Mouse (Mus musculus): ENCODE measurements around the gene Creb3l4. TPM values are rescaled to one million over a fixed set of nuclear protein-coding genes. Genes with fewer than 3 reads are reported as not detected.

Creb3l4 gene
- polyA plus RNA-seq, 1 experiment = 0.56 TPM

GRCm38 (mm10) chr3:90265932-90266741 lies 22.8 kb upstream of the Creb3l4 start:
- WGBS = 2% methylated on average over 16 of the region's 16 CpGs
- peaks cover 23% of the 10 kb centered on the region; the same call in 1 of the 2 replicates for H3K4me1 ChIP-seq (ENCODE audit: control insufficient read depth, insufficient read depth, insufficient read length)
- H3K27ac ChIP-seq (ENCODE audit: insufficient read depth, low read length) = peak overlapping the region; percentile 99
- peak overlapping the region; percentile 70 for H3K4me3 ChIP-seq (ENCODE audit: extremely low read depth, insufficient read depth, insufficient read length)
- no peak for TF ChIP-seq CTCF (IDR thresholded peaks at IDR 0.05; ENCODE audit: extremely low read depth, insufficient read depth, insufficient read length, insufficient replicate concordance)
- peak; percentile 82 for TF ChIP-seq POLR2A (IDR thresholded peaks at IDR 0.05; ENCODE audit: low read depth, low read length)
- no peaks in the 10 kb centered on the region for H3K27me3 ChIP-seq (ENCODE audit: control insufficient read depth, insufficient read depth, low read length)
- H3K36me3 ChIP-seq (ENCODE audit: control insufficient read depth, insufficient read depth, low read length) = peaks cover 47% of the 10 kb centered on the region
- peak; percentile 64 to 66 for DNase-seq (ENCODE audit: low read depth in 1 of 2, low spot score in 2 of 2)

- H3K4me1 ChIP-seq (ENCODE audit: control insufficient read depth, insufficient read depth, insufficient read length) = peaks cover 23% of the 10 kb centered on the region; the same call in 1 of the 2 replicates
- peaks cover 47% of the 10 kb centered on the region for H3K36me3 ChIP-seq (ENCODE audit: control insufficient read depth, insufficient read depth, low read length)
- TF ChIP-seq POLR2A (IDR thresholded peaks at IDR 0.05; ENCODE audit: low read depth, low read length) = peak; percentile 8
- peak; percentile 82 for TF ChIP-seq CTCF (IDR thresholded peaks at IDR 0.05; ENCODE audit: extremely low read depth, insufficient read depth, insufficient read length, insufficient replicate concordance)
- under 1% methylated on average over 78 of the region's 87 CpGs for WGBS
- no peaks in the 10 kb centered on the region for H3K27me3 ChIP-seq (ENCODE audit: control insufficient read depth, insufficient read depth, low read length)
- peak; percentile 94 for DNase-seq (ENCODE audit: low read depth in 1 of 2, low spot score in 2 of 2)
- H3K4me3 ChIP-seq (ENCODE audit: extremely low read depth, insufficient read depth, insufficient read length) = peak within 1 kb of the TSS; percentile 70
- H3K27ac ChIP-seq (ENCODE audit: insufficient read depth, low read length) = peak within 1 kb of the TSS; percentile 99
Measured at GRCm38 (mm10) chr3:90265034-90265931, 22.0 kb upstream of the Creb3l4 start, which contains the start of gene Dennd4b. Dennd4b (plus strand) TSS chr3:90265185.

GRCm38 (mm10) chr3:90264687-90265033 lies 21.3 kb upstream of the Creb3l4 start:
- H3K4me1 ChIP-seq (ENCODE audit: control insufficient read depth, insufficient read depth, insufficient read length) = peaks cover 23% of the 10 kb centered on the region; the same call in 1 of the 2 replicates
- 8% methylated on average over 10 of the region's 10 CpGs for WGBS
- no peaks in the 10 kb centered on the region for H3K27me3 ChIP-seq (ENCODE audit: control insufficient read depth, insufficient read depth, low read length)
- H3K27ac ChIP-seq (ENCODE audit: insufficient read depth, low read length) = peak overlapping the region; percentile 98
- DNase-seq (ENCODE audit: low read depth in 1 of 2, low spot score in 2 of 2) = peak in 1 of 2 experiments; percentile 81
- TF ChIP-seq CTCF (IDR thresholded peaks at IDR 0.05; ENCODE audit: extremely low read depth, insufficient read depth, insufficient read length, insufficient replicate concordance) (no peak), POLR2A (IDR thresholded peaks at IDR 0.05; ENCODE audit: low read depth, low read length) (peak; percentile 49; the same call in 1 of the 2 replicates)
- peaks cover 47% of the 10 kb centered on the region for H3K36me3 ChIP-seq (ENCODE audit: control insufficient read depth, insufficient read depth, low read length)
- H3K4me3 ChIP-seq (ENCODE audit: extremely low read depth, insufficient read depth, insufficient read length) = peak overlapping the region; percentile 68; the same call in 1 of the 2 replicates

- peaks cover 47% of the 10 kb centered on the region for H3K36me3 ChIP-seq (ENCODE audit: control insufficient read depth, insufficient read depth, low read length)
- TF ChIP-seq CTCF (IDR thresholded peaks at IDR 0.05; ENCODE audit: extremely low read depth, insufficient read depth, insufficient read length, insufficient replicate concordance) (no peak), POLR2A (IDR thresholded peaks at IDR 0.05; ENCODE audit: low read depth, low read length) (no peak)
- no peak overlapping the region for H3K4me3 ChIP-seq (ENCODE audit: extremely low read depth, insufficient read depth, insufficient read length)
- DNase-seq (ENCODE audit: low read depth in 1 of 2, low spot score in 2 of 2) = no peak
- no peaks in the 10 kb centered on the region for H3K27me3 ChIP-seq (ENCODE audit: control insufficient read depth, insufficient read depth, low read length)
- peaks cover 23% of the 10 kb centered on the region; the same call in 1 of the 2 replicates for H3K4me1 ChIP-seq (ENCODE audit: control insufficient read depth, insufficient read depth, insufficient read length)
- peak overlapping the region; percentile 48 for H3K27ac ChIP-seq (ENCODE audit: insufficient read depth, low read length)
- WGBS = 91% methylated on average over 5 of the region's 5 CpGs
Measured at GRCm38 (mm10) chr3:90263121-90263771, 19.9 kb upstream of the Creb3l4 start.

GRCm38 (mm10) chr3:90258521-90258920 lies 15.2 kb upstream of the Creb3l4 start:
- 90% methylated on average over 4 of the region's 4 CpGs for WGBS
- no peak overlapping the region for H3K27ac ChIP-seq (ENCODE audit: insufficient read depth, low read length)
- TF ChIP-seq CTCF (IDR thresholded peaks at IDR 0.05; ENCODE audit: extremely low read depth, insufficient read depth, insufficient read length, insufficient replicate concordance) (no peak), POLR2A (IDR thresholded peaks at IDR 0.05; ENCODE audit: low read depth, low read length) (no peak)
- no peaks in the 10 kb centered on the region for H3K27me3 ChIP-seq (ENCODE audit: control insufficient read depth, insufficient read depth, low read length)
- H3K4me3 ChIP-seq (ENCODE audit: extremely low read depth, insufficient read depth, insufficient read length) = no peak overlapping the region
- H3K36me3 ChIP-seq (ENCODE audit: control insufficient read depth, insufficient read depth, low read length) = peaks cover 48% of the 10 kb centered on the region
- peaks cover 12% of the 10 kb centered on the region; the same call in 1 of the 2 replicates for H3K4me1 ChIP-seq (ENCODE audit: control insufficient read depth, insufficient read depth, insufficient read length)
- DNase-seq (ENCODE audit: low read depth in 1 of 2, low spot score in 2 of 2) = no peak

Measured in spleen, adult 2 months (tissue).